ENCODE assay signal across 20 mouse cellular contexts in the genomic region with DNA sequence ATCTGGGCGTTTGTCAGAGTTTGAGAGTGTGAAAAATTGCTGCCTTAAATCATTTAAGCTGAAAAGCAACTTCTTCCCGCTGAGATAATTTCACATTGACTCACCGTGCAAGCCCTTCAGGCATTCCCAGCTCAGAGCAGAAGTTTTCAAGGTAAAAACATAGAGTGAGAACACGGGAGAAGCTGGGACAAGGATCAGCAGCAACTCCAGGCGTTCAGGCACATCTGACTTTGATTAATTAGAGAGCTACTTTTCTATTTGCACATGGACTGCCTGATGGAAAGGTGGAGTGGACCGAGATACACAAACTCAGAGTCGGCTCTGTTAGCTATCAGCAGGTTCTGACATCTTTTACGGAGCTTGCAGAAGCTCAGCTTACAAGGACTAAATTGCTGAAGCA.
DNase-seq lines count a peak whose midpoint lies in the region; ATAC-seq lines count a peak whose summit lies in the region.
"Had no signal": no experiment of that assay in that cellular context is flagged by ENCODE, and none has a peak within 500 bp of the region (broad histone marks: within the 10 kb centered on the region; RNA-seq: fewer than 3 reads in every experiment).

No protein-coding gene starts in this region.

- H3K4me3 ChIP-seq in midbrain, embryonic 14.5 days (replicated peaks; ENCODE audit: low read depth, low read length), result no peak overlapping the region
- no peak overlapping the region for H3K4me3 ChIP-seq in midbrain, embryonic 10.5 days
- H3K4me3 ChIP-seq in embryonic facial prominence, embryonic 14.5 days (ENCODE audit: low read depth, low read length), result peak overlapping the region; percentile 3; the same call in 1 of the 2 replicates
- no peak overlapping the region for H3K4me3 ChIP-seq in limb, embryonic 15.5 days
- H3K4me3 ChIP-seq: forebrain, embryonic 12.5 days had no signal

- peak; percentile 32 for DNase-seq in midbrain, embryonic 14.5 days
- DNase-seq in midbrain, embryonic 10.5 days (ENCODE audit: low spot score), result no peak
- DNase-seq in embryo, embryonic 11 days, result peak; percentile 54
- DNase-seq in embryonic facial prominence, embryonic 14.5 days (ENCODE audit: low spot score), result peak; percentile 22
- no peak for DNase-seq in gastrocnemius, postnatal 14 days
- DNase-seq in kidney, postnatal 36 days, result no peak
- DNase-seq: adrenal gland, postnatal 36 days; cerebellum, postnatal 10 days; heart, adult 18-20 months; kidney, adult 18-20 months; kidney, postnatal 14 days; layer of hippocampus, adult 9-11 months; lung, embryonic 14.5 days; spleen, adult 18-20 months; thymus, postnatal 14 days had no signal

- H3K9ac ChIP-seq in midbrain, embryonic 14.5 days (replicated peaks; ENCODE audit: low read length), result no peak overlapping the region
- peak overlapping the region; percentile 25; the same call in 1 of the 2 replicates for H3K9ac ChIP-seq in embryonic facial prominence, embryonic 14.5 days (ENCODE audit: low read depth, low read length)
- H3K9ac ChIP-seq in limb, embryonic 15.5 days, result no peak overlapping the region
- H3K9ac ChIP-seq: forebrain, embryonic 12.5 days; hindbrain, embryonic 14.5 days; lung, embryonic 14.5 days had no signal

- H3K27ac ChIP-seq in midbrain, embryonic 14.5 days (replicated peaks; ENCODE audit: low read depth, low read length), result no peak overlapping the region
- H3K27ac ChIP-seq in midbrain, embryonic 10.5 days (replicated peaks), result no peak overlapping the region
- no peak overlapping the region for H3K27ac ChIP-seq in embryonic facial prominence, embryonic 14.5 days (replicated peaks; ENCODE audit: low read depth, low read length)
- H3K27ac ChIP-seq in limb, embryonic 15.5 days, result no peak overlapping the region
- H3K27ac ChIP-seq: forebrain, embryonic 12.5 days; hindbrain, embryonic 14.5 days; macrophage had no signal

- H3K4me2 ChIP-seq in midbrain, embryonic 14.5 days (ENCODE audit: low read length), result no peak overlapping the region
- H3K4me2 ChIP-seq in embryonic facial prominence, embryonic 14.5 days (ENCODE audit: low read depth, low read length), result peak overlapping the region; percentile 46
- H3K4me2 ChIP-seq in limb, embryonic 15.5 days, result peak overlapping the region; percentile 27; the same call in 1 of the 2 replicates
- H3K4me2 ChIP-seq: forebrain, embryonic 12.5 days; hindbrain, embryonic 14.5 days; liver, embryonic 11.5 days; lung, embryonic 14.5 days had no signal

- H3K36me3 ChIP-seq in midbrain, embryonic 14.5 days (ENCODE audit: control insufficient read depth, insufficient read depth, low read length), result no peaks in the 10 kb centered on the region
- no peaks in the 10 kb centered on the region for H3K36me3 ChIP-seq in midbrain, embryonic 10.5 days
- no peaks in the 10 kb centered on the region for H3K36me3 ChIP-seq in embryonic facial prominence, embryonic 14.5 days (ENCODE audit: control insufficient read depth, insufficient read depth, low read length)
- no peaks in the 10 kb centered on the region for H3K36me3 ChIP-seq in limb, embryonic 15.5 days
- H3K36me3 ChIP-seq: forebrain, embryonic 12.5 days had no signal

- no peaks in the 10 kb centered on the region for H3K4me1 ChIP-seq in midbrain, embryonic 14.5 days (ENCODE audit: control insufficient read depth, insufficient read depth, low read length)
- no peaks in the 10 kb centered on the region for H3K4me1 ChIP-seq in midbrain, embryonic 10.5 days
- 0 out of 2 replicates have a peak, but pooled peaks cover 4% of the 10 kb centered on the region for H3K4me1 ChIP-seq in embryonic facial prominence, embryonic 14.5 days (ENCODE audit: control insufficient read depth, insufficient read depth, low read length)
- no peaks in the 10 kb centered on the region for H3K4me1 ChIP-seq in limb, embryonic 15.5 days
- H3K4me1 ChIP-seq: forebrain, embryonic 12.5 days had no signal

- H3K27me3 ChIP-seq in midbrain, embryonic 14.5 days (ENCODE audit: control insufficient read depth, insufficient read depth, low read length), result no peaks in the 10 kb centered on the region
- H3K27me3 ChIP-seq in midbrain, embryonic 10.5 days (ENCODE audit: low read depth, poor library complexity, severe bottlenecking), result no peaks in the 10 kb centered on the region
- no peaks in the 10 kb centered on the region for H3K27me3 ChIP-seq in embryonic facial prominence, embryonic 14.5 days (replicated peaks; ENCODE audit: control insufficient read depth, insufficient read depth, low read length)
- no peaks in the 10 kb centered on the region for H3K27me3 ChIP-seq in limb, embryonic 15.5 days
- H3K27me3 ChIP-seq: forebrain, embryonic 12.5 days had no signal

- H3K9me3 ChIP-seq in midbrain, embryonic 14.5 days (ENCODE audit: control insufficient read depth, low read length), result no peaks in the 10 kb centered on the region
- H3K9me3 ChIP-seq in midbrain, embryonic 10.5 days (replicated peaks), result no peaks in the 10 kb centered on the region
- H3K9me3 ChIP-seq in embryonic facial prominence, embryonic 14.5 days (ENCODE audit: control insufficient read depth, low read length), result no peaks in the 10 kb centered on the region
- no peaks in the 10 kb centered on the region for H3K9me3 ChIP-seq in limb, embryonic 15.5 days
- H3K9me3 ChIP-seq: forebrain, embryonic 12.5 days had no signal

- 44% methylated on average over 8 of the region's 8 CpGs for WGBS in midbrain, embryonic 14.5 days
- 61% methylated on average over 8 of the region's 8 CpGs for WGBS in midbrain, embryonic 10.5 days
- 14% methylated on average over 8 of the region's 8 CpGs for WGBS in embryonic facial prominence, embryonic 14.5 days
- WGBS in limb, embryonic 15.5 days, result 8% methylated on average over 8 of the region's 8 CpGs

- intact Hi-C loops in gastrocnemius, postnatal 14 days (cut with DNase I; ENCODE audit: low total_unique reads), result no loop called here

- ATAC-seq in midbrain, embryonic 14.5 days (ENCODE audit: low FRiP score, low TSS enrichment), result no peak
- ATAC-seq in embryonic facial prominence, embryonic 14.5 days (ENCODE audit: low read depth), result no peak
- no peak for ATAC-seq in limb, embryonic 15.5 days (ENCODE audit: insufficient number of reproducible peaks, low FRiP score, low TSS enrichment, low read depth)

Comparison
In these comparisons a context has a peak if more than half of its experiments do, and no peak if none do; other contexts are left out.
1. DNase-seq: peak in midbrain, embryonic 14.5 days (single experiment), embryo, embryonic 11 days (single experiment) and embryonic facial prominence, embryonic 14.5 days (single experiment); none in midbrain, embryonic 10.5 days (single experiment), gastrocnemius, postnatal 14 days (single experiment) and kidney, postnatal 36 days (0 of 2).